Mouse (Mus musculus): Measurements from ENCODE around the gene Znrf2.

GRCm38 (mm10) chr6:54854859-54855258 is 38.1 kb downstream of the Znrf2 start:
- TF ChIP-seq GATA1 (IDR thresholded peaks at IDR 0.05; ENCODE audit: borderline replicate concordance, low read length) (no peak), FLI1 (IDR thresholded peaks at IDR 0.05; ENCODE audit: low read length) (no peak)
